Mouse (Mus musculus) cerebellum, postnatal 25 days (tissue): Measurements from ENCODE around the gene Rbm33.

Experiments
- DNase-seq, 2 experiments: peaks; one replicate each; pipeline ENCODE4 v3.0.0; 2021; ENCODE audit warnings: mixed read lengths in 2 of 2

Rbm33 gene

GRCm38 (mm10) chr5:28329024-28329806 lies 12.3 kb downstream of the Rbm33 start:
- peak; percentile 54 to 72 for DNase-seq

DNA sequence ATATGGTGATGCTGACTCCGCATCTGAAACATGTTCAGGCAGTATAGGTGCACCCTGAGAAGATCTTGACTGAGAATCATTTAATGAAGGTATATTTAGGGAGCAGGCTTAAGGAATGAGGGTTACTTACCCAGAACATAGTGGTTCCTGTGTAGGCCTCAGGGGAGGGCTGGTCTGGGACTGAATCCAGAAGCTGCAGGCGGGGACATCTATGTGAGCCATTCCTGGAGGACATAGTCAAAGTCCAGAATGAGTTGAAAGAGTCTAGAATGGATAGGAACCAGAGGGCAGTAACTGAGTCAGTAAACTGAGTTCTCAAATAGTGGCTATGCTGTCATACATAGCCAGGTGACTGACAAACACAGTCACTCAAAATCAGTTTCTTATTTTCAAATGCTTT lies 16.8 kb downstream of the Rbm33 start:
- DNase-seq = peak; percentile 35 to 59

- no peak for DNase-seq
These were observed 35.1 kb downstream of the Rbm33 start for GRCm38 (mm10) chr5:28351857-28352513.

- no peak for DNase-seq
These were observed 38.7 kb downstream of the Rbm33 start for GRCm38 (mm10) chr5:28355614-28356013.

GRCm38 (mm10) chr5:28360745-28361144 lies 43.8 kb downstream of the Rbm33 start:
- no peak for DNase-seq

DNA sequence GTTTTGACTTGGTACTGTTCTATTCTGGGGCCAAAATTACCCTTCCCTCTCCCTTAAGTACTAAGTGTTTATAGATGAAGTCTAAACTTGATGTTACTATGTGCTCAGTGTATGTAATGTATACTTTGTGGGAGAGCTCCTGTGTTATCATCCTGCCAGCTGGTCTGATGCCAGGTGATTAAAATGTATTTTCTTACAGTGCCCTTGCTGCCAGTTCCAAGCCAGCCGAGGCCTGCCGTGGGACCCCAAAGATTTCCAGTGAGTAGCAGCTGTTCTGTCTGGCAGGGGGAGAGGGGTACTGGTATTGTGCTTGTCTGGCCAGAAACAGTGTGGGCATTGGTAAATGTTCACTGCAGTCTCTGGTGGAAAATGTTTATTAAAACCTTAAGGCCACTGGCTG lies 51.1 kb downstream of the Rbm33 start:
- peak in 1 of 2 experiments; percentile 38 for DNase-seq

- no peak for DNase-seq
These were observed 53.9 kb downstream of the Rbm33 start for GRCm38 (mm10) chr5:28370836-28371235.

DNA sequence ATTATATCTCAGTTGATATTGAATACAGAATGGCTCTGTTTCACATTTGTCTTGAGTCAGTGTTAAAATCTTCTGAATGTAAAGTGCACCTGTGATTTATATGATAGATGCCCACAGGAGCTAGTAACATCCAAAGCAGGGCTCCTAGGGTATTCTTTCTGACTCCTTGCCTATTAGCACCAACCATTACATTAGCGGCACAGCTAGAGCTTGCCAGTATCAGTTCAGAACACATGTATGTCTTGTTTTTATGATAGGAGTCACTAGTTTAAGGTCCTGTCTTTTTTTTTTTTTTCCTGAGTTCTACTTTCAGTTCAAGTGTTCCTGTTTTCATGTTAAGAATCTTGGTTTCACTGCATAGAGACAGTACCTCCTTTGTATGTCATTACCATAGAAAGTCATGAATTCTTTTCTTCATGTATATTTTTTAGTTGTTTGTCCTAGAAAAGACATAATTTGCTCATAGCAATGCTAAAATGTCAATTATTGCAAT lies 55.3 kb downstream of the Rbm33 start:
- no peak for DNase-seq

GRCm38 (mm10) chr5:28373498-28374427 lies 56.8 kb downstream of the Rbm33 start:
- DNase-seq = no peak

- DNase-seq = no peak
These were observed 60.4 kb downstream of the Rbm33 start for GRCm38 (mm10) chr5:28377299-28377698.

DNA sequence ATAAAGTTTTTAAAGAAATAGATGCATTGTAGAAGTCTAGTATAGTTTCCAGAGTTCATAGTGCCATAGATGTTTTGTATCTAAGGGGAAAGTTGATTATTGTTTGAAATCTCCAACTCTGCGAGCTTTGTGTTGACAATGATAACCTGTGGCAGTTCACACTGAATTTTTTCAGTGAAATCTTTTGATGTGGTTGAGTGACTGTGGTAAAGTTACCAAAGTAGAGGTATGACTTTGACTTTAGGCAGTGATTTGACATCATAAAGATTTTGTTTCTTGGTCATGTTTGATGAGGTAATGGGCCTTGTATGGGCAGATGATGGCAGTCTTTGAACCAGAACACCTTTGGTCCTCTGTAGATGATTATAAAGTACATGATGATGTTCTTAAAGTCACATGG lies 65.4 kb downstream of the Rbm33 start:
- DNase-seq = no peak

GRCm38 (mm10) chr5:28386783-28387182 lies 69.9 kb downstream of the Rbm33 start:
- DNase-seq = no peak

- peak; percentile 38 to 44 for DNase-seq
These were observed 70.7 kb downstream of the Rbm33 start for GRCm38 (mm10) chr5:28387531-28388179.

GRCm38 (mm10) chr5:28388184-28388583 lies 71.3 kb downstream of the Rbm33 start:
- peak; percentile 75 to 90 for DNase-seq

GRCm38 (mm10) chr5:28390189-28390588 lies 73.3 kb downstream of the Rbm33 start:
- DNase-seq = no peak

- no peak for DNase-seq
These were observed 80.4 kb downstream of the Rbm33 start for GRCm38 (mm10) chr5:28397344-28397743.

DNA sequence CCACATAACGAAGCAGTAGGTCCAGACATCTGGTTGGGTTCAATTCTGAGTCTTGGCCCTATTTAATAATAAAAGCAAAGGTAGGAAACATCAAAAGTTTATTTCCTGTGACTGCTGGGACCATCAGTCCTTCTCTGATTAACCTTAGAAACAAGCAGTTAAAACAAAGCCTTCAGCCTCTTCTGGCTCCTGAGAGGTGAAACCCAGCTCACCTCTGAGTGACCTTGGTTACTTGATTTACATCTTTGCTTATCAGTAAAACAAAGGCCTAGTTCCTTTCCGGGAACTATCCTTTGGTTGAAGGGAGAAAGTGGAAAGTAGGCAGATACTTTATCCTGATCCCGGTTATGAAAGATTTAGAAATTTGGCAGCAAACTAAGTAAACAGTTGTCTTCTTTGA lies 81.8 kb downstream of the Rbm33 start:
- no peak for DNase-seq

- no peak for DNase-seq
These were observed 82.7 kb downstream of the Rbm33 start for GRCm38 (mm10) chr5:28399451-28400115.

DNA sequence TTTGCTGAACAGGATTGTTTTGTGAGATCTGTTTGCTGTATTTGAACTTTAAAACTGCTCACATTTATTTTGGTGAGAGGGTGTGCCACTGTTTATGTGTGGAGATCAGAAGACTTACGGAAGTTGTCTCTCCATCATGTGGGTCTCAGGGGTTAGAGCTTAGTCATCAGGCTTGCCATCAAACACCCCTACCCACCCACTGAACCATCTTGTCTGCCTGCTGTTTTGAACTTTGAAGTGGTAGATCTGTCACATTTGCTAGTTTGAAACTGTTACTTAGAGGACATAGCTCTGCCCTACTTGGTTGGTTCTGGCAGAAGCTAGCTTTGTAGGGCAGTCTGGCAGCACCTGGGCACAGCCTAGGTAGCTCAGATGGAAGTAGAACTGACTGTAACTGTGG lies 85.8 kb downstream of the Rbm33 start:
- DNase-seq = no peak

DNA sequence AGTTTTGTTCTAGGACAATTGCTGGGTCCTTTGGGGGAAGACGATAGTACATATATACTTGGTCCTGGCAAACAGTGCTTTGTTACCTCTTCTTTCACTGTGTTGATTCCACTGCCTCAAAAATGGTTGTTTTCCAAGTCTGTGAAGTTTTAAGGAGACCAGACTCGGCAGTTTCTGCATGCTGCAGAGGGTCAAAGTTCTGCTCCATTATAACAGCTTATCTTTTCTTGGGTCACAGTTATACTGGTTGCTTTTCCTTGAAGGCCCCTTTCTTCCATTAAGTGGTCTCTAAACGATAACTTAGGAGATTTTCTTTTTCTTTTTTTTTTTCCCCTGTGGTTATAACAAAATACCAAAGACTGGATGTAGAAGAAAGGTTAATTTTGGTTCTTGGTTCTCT lies 89.7 kb downstream of the Rbm33 start:
- DNase-seq = peak in 1 of 2 experiments; percentile 1

DNA sequence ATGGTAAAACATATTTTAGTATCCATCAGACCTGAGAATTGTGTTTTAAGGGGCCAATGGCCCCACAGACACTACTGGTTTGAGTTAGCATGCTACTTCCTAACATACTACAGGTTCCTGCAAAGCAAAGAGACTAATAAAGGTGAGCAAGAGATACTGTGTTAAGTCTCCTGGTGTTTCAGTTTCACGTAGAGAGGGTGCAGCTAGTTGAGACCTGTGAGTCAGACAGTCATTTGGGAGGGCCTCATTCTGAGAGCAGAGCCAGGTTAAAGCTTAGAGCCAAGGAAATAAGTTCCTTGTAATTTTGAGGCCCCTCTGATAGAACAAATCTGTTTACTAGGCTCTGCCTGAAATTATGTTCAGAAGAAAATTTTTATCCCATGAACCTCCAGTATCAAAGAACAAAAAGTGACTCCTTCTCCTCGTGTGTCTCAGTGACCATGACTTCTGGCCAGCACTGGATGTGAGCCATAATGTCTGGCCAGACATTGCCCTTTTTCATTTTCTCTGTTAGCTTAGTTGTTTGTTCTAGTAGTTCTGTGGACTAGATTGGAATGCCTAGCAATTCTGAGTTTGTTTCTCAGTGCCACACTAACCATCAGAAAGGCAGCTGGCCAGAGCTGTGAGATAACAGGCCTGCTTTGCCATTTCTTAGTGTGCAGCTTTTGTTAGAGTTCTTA lies 95.2 kb downstream of the Rbm33 start:
- DNase-seq = peak in 1 of 2 experiments; percentile 4
